Mouse (Mus musculus) ovary, postnatal 36 days (tissue): ENCODE data around the gene Dnajc10.

ENCODE experiments used
- DNase-seq: peaks from one replicate; pipeline ENCODE4 v3.0.0; 2022; ENCODE audit warnings: low spot score, mixed read lengths

The Dnajc10 gene

DNA sequence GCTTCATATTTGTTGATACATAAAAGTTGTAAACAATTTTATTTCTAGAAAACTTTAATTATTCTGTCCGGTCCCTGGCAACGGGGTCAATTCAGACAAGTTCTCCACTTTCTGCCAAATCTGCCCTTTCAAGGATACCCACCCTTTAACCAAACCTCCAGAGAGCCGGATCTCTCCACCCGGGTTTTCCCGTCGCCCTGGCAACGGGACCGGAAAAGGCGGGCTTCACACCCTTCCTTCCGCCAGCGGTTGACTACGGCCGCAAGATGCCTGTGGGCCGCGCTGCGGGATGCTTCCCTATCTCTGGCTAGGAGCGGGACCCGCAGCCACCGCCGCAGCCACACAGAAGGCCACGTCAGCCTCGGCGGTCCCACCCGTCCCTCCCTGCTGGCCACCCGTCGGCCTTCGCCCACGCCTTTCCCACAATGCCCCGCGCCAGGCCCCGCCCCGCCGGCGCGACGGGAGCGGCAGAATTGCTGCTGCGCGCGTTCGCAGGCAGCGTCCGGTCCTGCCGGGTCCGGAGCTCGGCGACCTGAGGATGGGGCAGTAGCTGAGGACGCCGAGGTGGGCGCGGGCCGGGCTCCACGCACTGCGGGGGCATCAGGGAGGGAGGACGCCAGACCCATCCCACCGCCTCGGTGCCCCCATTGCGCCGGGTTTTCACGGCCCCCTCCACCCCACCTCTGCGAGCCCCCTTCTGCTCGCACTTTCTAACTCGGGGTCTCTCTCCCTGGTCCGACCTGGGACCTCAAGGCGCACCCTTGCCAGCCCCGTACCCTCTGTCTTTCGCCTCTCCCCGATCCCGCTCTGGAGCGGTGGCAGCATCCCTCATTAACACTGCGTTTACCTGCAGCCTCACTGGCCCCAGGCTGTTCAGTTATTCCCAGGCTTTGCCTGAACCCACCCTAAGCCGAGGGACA, at the start of gene Dnajc10:
Dnajc10 (plus strand) TSS at position 225 of the 920 bp plus-strand sequence.
- peak; percentile 92 for DNase-seq

- DNase-seq = peak; percentile 63
Measured at GRCm38 (mm10) chr2:80266894-80267293, 48.4 kb upstream of the Dnajc10 start.

GRCm38 (mm10) chr2:80268053-80268452, 47.2 kb upstream of the Dnajc10 start:
- DNase-seq = no peak

DNA sequence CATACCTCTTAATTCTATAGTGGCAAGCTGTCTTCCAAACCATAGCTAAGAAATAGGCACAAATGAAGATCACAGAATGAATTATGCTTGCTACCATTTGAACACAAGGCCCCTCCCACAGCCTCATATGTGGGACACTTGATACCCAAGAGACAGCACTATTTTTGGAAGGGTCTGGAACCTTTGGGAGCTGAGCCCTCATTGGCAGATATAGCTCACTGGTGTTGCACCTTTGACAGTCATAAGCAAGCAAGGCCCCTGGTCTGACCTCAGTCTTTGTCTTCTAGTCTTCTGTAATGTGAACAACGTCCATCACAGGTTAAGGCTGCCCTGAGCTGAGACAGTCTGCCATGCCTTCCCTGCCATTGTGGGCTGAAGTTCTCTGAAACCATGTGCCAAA, 43.8 kb upstream of the Dnajc10 start:
- DNase-seq = no peak

DNA sequence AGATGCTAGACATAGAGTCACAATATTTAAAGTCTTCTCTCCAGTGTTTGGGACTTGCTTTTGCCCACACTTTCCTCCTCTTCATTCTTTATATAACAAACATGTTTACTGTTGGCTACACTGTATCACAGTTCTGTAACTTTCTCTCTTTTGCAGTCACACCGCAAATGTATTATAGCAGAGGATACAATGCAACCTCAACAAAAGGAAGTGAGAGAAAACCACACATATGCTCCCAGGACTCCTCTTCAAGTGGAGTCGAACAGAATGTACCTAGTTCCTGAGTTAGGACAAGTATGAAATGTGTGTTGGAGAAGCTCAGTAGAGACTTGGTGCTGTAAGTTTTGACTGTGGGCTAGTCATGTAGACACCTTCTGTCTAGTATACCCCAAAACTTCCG, 42.2 kb upstream of the Dnajc10 start:
- DNase-seq = no peak

GRCm38 (mm10) chr2:80273763-80274162, 41.5 kb upstream of the Dnajc10 start:
- no peak for DNase-seq

DNA sequence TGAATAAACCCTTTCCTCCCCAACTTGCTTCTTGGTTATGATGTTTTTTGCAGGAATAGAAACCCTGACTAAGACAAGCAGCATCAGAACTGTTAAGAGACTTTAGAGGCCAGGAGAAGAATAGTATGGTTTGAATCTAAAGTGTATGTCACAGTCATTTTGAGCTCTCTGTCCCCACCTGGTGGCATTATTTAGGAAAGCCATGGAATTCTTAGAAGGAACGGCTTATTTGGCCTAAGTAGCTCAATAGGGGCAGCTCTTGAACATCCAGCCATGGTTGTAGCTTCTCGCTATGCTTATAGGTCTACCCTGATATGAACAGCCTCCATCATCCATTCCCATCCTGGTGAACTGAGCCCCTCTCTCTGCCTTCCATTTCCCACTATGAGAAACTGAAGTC, 40.1 kb upstream of the Dnajc10 start:
- no peak for DNase-seq

- no peak for DNase-seq
Measured at GRCm38 (mm10) chr2:80282214-80282613, 33.1 kb upstream of the Dnajc10 start.

DNA sequence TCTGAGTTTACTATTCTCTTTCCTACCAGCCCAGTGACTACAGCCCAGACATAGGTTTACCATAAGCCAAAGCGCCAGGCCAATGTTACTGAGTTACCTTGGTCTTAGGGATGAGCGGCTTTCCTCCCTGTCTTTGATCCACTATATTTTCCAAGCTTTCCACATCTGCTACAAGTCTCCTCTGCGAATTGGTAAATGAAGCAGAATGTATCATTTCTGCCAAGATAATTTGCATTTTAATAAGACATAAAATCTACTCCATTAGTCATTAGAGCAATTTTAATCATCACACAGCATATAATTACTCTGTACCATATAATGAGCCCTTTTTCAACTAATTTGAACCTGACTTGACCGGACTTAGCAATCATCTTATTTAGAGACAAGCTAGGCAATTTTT, 28.9 kb upstream of the Dnajc10 start:
- no peak for DNase-seq

GRCm38 (mm10) chr2:80292172-80292571, 23.1 kb upstream of the Dnajc10 start, which contains the start of gene Prdx6b:
Prdx6b (plus strand) TSS chr2:80292472.
- no peak for DNase-seq

DNA sequence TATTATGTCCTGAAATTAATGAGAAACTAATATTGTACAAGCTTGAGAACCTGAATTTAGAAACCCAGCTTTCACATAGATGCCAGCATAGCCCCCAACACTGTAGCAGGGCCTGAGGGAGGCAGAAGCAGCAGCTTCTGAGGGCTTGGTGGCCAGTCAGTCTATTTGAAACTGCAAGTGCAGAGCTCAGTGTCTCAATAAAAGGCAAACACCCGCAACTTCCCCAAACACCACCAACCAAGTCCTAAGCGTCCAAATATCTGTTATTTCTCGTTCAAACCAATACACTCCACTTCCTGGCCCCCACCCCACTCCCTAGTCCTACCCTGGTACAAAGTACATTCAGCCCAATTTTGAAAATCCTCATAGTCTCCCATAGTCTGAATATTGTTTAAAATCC, 16.9 kb upstream of the Dnajc10 start:
- DNase-seq = no peak

DNA sequence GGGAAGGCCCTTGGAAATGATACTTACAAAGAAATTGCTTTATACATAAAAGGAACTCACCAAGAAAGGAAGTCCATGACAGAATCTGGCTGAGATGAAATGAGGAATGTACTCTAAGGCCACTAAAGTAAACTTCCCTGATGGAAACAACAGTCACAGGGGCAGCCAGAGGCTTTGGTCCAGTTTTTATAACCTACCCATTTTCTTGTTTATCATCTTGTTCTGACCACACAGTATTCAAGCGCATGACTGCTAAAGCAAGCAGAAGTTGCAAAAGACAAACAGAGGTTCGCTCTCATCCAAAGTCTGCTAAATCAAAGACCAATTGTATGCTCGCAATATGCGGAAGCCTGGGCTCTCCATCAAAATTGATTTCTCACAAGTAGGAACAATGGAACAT, 14.5 kb upstream of the Dnajc10 start:
- DNase-seq = no peak

DNA sequence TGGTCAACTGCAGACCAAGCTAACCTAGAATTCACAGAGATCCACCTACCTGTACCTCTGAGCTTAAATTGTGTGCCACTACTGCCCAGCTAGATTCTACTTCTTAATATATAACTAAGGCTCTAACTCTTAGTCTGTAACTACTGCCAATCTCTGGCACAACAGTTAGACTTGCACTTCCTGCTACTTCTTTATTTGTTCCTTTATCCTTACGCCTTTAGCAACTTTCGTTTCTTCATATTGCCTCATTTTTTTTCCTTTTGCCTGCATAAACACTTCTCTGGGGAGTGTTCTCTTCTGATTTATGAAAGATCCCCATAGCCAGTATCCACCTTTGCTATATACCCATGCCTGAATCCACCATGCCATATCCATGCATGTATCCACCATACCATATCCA, 11.3 kb upstream of the Dnajc10 start:
- no peak for DNase-seq

- no peak for DNase-seq
Measured at GRCm38 (mm10) chr2:80307701-80308100, 7.6 kb upstream of the Dnajc10 start.

- DNase-seq = no peak
Measured at GRCm38 (mm10) chr2:80309775-80310174, 5.5 kb upstream of the Dnajc10 start.

GRCm38 (mm10) chr2:80310772-80311171, 4.5 kb upstream of the Dnajc10 start:
- no peak for DNase-seq

- no peak for DNase-seq
Measured at GRCm38 (mm10) chr2:80311350-80311749, 3.9 kb upstream of the Dnajc10 start.

- DNase-seq = no peak
Measured at GRCm38 (mm10) chr2:80314201-80314600, 1.1 kb upstream of the Dnajc10 start.

DNA sequence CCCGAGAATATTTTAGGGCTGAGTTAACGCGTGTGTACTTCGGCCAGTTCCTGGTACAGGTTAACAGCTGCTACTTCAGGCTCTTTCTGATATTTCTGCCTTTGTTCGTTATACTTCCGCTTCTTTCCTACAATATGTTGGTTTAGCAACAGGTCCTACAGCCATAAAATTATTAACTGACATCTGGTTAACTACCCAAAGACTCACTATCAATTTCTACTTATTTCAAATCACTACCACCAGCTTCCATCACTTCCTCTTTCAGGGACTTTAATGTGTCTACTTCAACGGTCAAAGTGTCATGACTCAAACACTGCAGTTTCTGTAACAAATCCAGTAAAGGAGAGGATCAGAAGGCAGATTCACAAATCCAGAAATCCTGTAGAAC, 418 bp upstream of the Dnajc10 start:
- DNase-seq = no peak

GRCm38 (mm10) chr2:80322878-80323277, 7.6 kb downstream of the Dnajc10 start:
- no peak for DNase-seq

DNA sequence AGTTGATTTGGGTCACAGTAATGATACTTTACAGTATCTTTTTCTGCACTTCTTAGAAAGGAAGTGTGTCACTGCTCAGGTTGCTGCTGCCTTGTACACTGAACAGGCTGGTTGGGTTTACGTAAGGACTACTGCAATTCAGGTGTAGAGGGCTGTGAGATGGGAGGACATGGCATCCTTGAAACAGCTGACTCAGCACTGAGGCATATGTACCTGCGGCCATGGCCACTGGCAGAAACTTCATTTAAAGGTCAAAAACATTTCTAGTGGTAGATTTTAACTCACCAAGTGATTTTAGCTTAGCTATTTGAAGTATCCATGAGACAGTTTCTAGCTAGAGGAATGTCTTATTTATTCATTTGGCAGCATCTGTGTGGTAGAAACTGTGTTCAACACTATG, 10.5 kb downstream of the Dnajc10 start:
- DNase-seq = no peak

DNA sequence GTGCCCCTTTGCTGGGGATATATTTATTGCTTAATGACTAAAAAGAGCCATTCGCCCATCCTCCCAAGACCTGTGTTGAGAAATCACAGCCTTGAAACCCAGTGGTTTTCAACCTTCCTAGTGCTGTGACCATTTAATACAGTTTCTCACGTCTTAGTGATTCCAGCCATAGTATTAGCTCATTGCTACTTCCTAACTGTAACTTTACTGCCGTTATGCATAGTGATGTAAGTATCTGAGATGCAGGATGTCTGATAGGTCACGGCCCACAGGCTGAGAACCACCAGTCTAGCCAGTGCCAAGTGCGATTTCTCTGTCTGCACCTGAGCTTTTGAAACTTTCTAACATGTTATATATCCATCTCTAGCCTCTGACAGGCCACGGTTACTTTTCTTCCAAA, 12.0 kb downstream of the Dnajc10 start:
- DNase-seq = no peak

- DNase-seq = no peak
Measured at GRCm38 (mm10) chr2:80328961-80329653, 13.8 kb downstream of the Dnajc10 start.
